Mouse (Mus musculus): Measurements from ENCODE around the gene Smco2.

Smco2 gene

DNA sequence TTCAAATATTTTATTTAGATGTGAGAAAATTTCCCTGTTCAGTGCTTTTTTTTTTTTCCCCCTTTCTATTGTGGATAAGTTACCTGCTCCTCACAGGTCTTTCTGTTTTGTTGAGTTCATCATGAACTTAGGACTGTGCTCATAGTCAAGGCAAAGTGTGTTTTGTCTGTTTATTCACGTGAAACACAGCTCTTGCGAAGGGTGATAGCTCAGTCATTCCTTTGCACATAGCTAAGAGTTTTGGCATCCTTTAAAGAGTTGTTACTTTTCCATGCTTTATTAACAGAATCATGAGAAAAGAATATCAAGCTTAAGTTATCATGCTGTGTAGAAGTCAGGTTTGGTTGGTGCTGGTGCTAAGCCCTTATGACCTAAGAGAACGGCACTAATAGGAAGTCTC is 54.8 kb downstream of the Smco2 start:
- DNase-seq: no peak

DNA sequence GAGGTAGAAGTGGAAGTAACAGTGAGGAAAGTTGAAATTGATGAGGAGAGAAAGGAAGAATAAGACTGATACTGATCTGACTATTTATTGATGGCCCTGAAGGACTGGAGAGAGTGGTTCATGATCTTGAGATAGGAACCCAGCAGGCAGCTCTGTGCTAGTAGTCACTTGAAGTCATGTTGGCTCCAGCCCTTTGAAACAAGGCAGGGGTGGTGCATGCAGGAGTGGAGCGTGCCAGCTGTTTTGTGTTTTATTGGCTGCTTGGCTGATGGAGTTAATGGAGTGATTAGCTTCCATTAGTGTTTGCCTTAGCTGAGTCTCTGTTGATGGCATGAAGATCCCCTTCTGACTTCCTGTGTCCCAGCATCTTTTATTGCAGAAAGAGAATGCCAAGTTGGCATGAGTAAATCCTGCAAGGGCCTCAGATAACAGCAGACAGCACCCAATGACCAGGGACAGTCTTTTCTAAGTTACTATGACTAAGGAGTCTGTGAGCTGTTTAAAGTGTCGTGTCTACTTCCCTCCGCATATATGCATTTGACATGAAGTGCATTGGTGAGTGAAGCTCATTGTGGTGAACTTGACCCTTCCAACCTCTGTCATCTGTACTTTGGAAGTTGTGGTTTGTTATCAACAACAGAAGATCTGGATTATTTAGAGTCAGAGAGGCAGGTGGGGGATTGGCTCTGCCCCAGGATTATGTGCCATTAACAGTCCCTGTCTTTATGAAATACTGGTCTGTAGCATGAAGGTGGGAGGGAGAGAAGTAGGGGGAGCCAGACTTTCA is 56.3 kb downstream of the Smco2 start:
- no peak for DNase-seq

DNA sequence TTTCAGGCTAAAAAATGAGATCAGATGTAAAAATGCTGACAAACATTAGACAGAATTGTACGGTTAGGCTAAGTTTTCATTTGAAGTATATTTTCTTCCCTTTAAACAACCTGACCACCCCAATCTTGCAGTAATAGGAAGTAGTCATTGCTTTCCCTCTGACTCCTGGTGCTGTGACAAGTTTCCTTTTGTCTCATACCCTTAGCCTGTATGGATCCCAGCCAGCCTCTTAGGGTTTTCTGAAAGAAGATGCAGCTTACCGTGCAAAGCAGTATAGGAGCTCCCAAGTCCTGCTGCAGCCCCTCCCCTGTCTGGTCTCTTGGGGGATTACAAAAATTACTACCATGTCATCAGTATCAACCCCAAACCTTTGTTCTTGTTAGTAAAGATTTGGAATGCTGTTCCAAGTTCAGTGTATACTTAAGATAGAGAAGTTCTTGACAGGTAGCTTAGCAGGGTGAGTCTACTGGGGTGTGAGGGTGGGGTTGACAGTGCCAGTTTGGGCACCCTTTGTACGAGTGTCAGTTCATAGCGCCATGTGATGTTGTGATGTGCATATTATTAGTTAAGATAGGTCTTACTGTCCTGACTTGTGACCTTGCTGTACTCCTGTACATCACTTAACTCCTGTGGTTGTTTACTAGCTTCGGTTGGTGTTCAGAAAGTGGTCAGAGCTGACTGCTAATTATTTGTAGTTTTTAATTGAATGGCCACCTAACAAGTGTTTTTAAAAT is 57.3 kb downstream of the Smco2 start:
- no peak for DNase-seq

DNA sequence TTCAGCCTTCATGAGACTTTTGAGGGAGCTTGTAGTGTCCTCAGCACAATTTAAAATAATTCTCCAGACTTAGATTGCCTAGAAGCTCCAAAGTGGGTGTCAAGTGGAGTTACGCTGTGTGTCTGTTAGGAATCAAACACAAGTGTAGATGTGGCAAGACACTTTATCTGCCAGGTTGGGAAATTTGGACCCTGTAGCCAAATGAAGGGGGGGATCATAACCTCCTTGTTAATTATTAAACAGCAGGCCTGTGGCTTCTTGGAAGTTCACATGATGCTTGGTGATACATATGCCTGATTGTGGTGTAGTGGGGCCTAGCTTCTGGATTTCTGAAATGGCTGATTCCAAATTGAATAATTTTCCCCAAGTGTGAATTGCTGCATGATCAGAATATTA is 57.9 kb downstream of the Smco2 start:
- DNase-seq: no peak

DNA sequence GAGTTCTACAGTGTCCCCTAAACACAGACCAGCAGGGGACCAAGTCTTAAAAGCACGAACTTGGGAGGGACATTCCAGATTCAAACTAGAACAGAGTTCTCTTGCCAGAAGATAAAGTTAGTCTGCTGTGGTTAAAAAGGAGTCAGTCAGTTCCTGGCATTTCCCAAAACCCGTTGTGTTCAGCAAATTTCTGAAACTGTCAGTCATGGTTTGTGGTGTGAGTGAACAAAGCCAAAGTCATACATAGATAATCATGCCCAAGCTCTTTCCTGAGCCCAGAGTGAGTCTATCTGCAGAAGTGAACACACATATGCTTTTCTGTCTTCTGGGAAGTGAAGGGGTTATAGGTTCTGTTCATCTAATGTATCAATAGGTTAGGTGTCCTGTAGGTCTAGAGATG is 58.9 kb downstream of the Smco2 start:
- no peak for DNase-seq

DNA sequence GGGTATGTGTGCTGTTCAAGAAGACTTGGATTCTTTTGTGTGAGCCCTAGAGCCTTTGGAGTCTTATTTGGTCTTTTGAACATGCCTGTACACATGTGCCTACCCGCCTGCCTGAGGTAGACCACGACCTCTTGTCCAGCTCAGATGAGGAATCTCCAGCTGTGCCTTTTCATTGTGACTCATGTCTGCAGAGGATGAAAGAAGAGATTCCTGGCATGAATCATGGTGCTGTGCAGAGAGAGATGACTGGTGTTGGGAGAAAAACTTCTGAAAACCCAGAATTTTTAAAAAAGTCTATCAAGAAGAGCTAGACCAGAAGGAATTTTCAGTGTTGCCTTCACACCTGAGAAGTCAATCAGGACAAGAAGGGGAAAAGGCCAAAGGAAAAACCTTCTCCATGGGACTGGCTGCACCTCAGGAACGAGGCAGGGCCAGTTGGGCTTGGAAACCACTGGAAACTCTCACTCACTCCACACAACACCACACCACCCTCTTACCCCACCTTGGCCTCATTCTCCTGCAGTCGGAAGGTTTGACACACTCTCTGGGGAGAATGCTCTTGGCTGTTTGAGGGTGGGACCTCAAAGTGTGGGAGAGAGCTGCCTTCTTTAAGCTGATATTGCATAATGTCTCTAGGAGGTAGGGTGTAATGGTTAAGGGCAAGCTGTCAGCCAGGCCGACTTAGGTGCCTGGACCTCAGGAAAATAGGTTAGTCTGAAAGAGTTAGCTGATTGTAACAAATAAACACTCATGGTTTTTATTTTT is 60.0 kb downstream of the Smco2 start:
- no peak for DNase-seq

DNA sequence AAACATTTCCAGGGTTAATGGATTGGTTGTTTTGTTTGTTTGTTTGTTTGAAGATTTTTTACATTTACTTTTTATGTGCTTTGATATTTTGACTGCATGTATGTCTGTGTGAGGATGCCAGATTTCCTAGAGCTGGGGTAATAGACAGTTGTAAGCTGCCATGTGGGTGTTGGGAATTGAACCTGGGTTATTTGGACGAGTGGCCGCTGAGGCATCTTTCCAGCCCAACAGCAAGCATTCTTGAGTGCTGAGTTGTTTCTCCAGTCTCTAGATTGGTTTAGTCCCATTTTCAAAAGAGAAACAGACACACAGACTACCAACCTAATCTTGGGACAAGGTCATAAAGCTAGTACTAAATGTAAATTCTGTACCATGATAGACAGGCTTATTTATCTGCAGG is 60.9 kb downstream of the Smco2 start:
- no peak for DNase-seq

DNA sequence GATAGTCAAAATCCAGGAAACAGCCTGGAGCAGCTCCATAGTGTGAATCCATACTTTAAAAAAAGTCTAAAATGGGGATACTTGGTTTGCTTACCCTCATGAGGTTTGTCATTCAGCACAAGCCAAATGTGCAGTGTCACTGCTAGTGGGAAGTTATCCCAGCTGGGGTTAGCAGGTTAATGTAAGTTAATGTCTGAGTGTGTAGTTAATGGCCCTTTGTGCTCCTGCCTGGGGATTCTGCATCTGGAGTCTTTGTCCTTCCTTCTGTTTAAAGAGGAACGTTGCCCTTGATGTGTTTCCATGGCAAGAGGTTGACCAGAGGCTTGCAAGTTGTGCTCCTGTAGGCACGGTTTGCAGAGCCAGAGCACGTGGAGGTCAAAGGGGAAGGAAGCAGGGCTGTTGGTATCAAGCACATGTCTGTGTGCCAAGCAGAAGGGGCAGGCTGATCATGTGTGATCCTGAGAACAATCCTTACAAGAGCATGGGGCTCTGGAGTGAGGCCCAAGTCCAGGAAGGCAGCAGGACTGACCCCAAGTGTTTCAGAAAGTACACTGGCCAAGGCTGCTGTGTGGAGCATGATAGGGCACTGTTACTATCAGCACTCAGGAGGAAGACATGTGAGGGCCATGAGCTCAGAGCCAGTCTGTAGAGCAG is 63.1 kb downstream of the Smco2 start:
- DNase-seq: no peak

DNA sequence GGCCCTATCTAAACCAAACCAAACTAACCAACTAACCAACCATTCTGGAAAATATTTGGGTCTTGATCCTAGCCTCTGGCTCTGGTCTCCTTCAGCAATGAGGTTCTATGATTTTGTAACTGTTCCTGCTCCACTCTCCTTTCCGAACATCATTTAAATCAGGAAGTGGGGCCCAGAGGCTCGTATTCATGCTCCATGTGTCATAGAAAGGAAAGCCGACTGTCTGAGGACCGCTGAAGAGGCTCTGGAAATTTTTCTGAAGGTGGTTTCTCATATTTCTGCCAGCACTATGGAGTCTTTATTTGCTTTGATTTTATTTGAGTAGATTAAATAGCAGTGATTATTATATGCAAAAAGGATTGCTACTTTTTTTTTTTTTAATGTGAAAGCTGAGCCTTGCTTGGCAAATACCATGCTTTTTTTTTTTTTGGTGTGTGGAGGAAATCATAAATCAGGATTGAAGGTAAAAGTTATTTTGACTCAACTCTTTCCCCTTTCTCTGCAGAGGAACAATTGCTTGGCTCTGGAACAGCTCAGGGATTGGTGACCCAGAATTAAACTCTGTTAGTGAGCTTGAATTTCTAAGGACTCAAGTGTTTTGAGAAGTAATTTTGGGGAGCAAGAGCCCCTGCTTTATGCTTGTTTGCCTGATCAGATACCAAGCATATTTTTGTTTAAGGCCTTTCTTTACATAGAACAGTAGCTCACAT is 63.7 kb downstream of the Smco2 start:
- no peak for DNase-seq

DNA sequence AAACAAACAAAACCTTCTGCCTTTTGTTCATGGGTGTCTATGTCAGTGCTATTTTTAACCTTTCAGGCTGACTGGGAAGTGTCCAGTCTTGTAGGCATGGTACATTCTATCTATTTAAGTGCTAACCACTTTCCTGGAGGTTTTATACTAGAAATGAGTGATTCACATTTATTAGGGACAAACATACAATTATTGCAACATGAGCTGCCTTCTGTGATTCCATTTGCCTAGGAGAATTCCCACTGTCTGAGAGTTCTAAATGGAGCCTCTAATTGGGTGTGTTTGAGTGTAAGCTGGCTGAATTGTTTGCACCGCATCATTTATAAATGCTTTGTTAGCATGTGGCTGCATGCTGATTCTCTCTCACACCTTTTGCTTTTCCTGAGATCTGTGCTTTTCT is 65.9 kb downstream of the Smco2 start:
- no peak for DNase-seq

DNA sequence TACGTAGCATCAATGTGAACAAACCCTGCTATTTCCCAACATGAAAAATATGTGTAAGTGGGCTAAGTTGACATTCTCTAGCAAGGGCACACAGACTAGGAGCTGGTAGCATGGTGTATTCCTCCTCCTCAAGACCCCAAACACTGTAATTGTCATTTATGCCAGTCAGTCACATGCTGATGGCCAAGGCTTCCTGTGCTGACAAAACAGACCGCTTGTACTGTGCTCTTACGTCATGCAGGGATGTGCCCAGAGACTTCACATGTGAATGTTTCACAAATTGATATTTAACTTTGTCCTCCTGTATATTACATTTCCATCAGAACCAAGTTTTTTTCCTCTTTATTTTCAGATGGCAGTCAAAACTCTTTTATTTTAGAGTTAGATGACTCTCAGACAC is 67.5 kb downstream of the Smco2 start:
- DNase-seq: no peak

DNA sequence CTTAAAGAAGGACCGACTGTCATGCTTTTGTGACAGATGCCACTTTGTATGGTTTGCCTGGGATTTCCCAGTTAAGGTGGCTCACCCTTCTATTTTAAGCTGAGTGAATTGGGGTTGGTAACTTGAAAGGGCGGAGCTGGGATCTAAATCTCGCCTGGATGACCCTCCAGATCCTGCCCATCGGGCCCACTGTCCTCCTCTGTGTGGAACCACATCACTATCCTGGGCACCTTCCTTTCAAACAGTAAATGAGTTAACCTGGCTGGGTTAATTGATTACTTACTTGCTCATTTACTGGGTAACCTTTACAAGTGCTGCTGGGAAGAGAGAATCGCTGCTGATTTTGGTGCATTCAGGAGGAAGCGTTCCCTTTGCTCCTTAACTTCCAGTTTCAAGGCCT is 68.4 kb downstream of the Smco2 start:
- no peak for DNase-seq
